Mouse (Mus musculus): Measurements from ENCODE around the gene Nrde2. TPM values are rescaled to one million over a fixed set of nuclear protein-coding genes. Genes with fewer than 3 reads are reported as not detected.

Nrde2 gene
- polyA plus RNA-seq (2012; rRNA removed): 7.0 and 8.1 TPM in 2 replicates

GRCm38 (mm10) chr12:100159261-100159975 is at the start of gene Nrde2:
Gene Nrde2 (minus strand): TSS chr12:100159653.
- peak within 1 kb of the TSS; percentile 83 for H3K27ac ChIP-seq (ENCODE audit: control insufficient read depth, insufficient read depth, low read depth, low read length)
- H3K4me3 ChIP-seq (ENCODE audit: control insufficient read depth, low read depth, low read length): peak within 1 kb of the TSS; percentile 93
- H3K36me3 ChIP-seq (ENCODE audit: control insufficient read depth, insufficient read depth, low read length): no peaks in the 10 kb centered on the region; the same call in 1 of the 2 replicates
- H3K27me3 ChIP-seq (ENCODE audit: control insufficient read depth, insufficient read depth, low read length): no peaks in the 10 kb centered on the region
- TF ChIP-seq CTCF (IDR thresholded peaks at IDR 0.05; ENCODE audit: control insufficient read depth, insufficient read depth, insufficient replicate concordance, low read depth, low read length) (no peak), POLR2A (IDR thresholded peaks at IDR 0.05; ENCODE audit: control insufficient read depth, low read depth, low read length) (peak; percentile 64)
- H3K4me1 ChIP-seq (ENCODE audit: control insufficient read depth, insufficient read depth, low read length): no peaks in the 10 kb centered on the region; the same call in none of the 2 replicates

- H3K27me3 ChIP-seq (ENCODE audit: control insufficient read depth, insufficient read depth, low read length): no peaks in the 10 kb centered on the region
- H3K4me3 ChIP-seq (ENCODE audit: control insufficient read depth, low read depth, low read length): no peak overlapping the region
- H3K36me3 ChIP-seq (ENCODE audit: control insufficient read depth, insufficient read depth, low read length): peaks cover 8% of the 10 kb centered on the region
- TF ChIP-seq CTCF (IDR thresholded peaks at IDR 0.05; ENCODE audit: control insufficient read depth, insufficient read depth, insufficient replicate concordance, low read depth, low read length) (no peak), POLR2A (IDR thresholded peaks at IDR 0.05; ENCODE audit: control insufficient read depth, low read depth, low read length) (no peak)
- no peaks in the 10 kb centered on the region for H3K4me1 ChIP-seq (ENCODE audit: control insufficient read depth, insufficient read depth, low read length)
- H3K27ac ChIP-seq (ENCODE audit: control insufficient read depth, insufficient read depth, low read depth, low read length): no peak overlapping the region
These were observed 47.5 kb upstream of the Nrde2 start for GRCm38 (mm10) chr12:100206926-100207325.

GRCm38 (mm10) chr12:100206521-100206920 is 47.1 kb upstream of the Nrde2 start:
- TF ChIP-seq CTCF (IDR thresholded peaks at IDR 0.05; ENCODE audit: control insufficient read depth, insufficient read depth, insufficient replicate concordance, low read depth, low read length) (no peak), POLR2A (IDR thresholded peaks at IDR 0.05; ENCODE audit: control insufficient read depth, low read depth, low read length) (no peak)
- Histone ChIP-seq H3K4me1 (ENCODE audit: control insufficient read depth, insufficient read depth, low read length) (0 out of 2 replicates have a peak, but pooled peaks cover 2% of the 10 kb centered on the region), H3K36me3 (ENCODE audit: control insufficient read depth, insufficient read depth, low read length) (peaks cover 8% of the 10 kb centered on the region), H3K4me3 (ENCODE audit: control insufficient read depth, low read depth, low read length) (no peak overlapping the region), H3K27me3 (ENCODE audit: control insufficient read depth, insufficient read depth, low read length) (no peaks in the 10 kb centered on the region), H3K27ac (ENCODE audit: control insufficient read depth, insufficient read depth, low read depth, low read length) (no peak overlapping the region)

GRCm38 (mm10) chr12:100205156-100205555 is 45.7 kb upstream of the Nrde2 start:
- Histone ChIP-seq H3K27ac (ENCODE audit: control insufficient read depth, insufficient read depth, low read depth, low read length) (no peak overlapping the region), H3K36me3 (ENCODE audit: control insufficient read depth, insufficient read depth, low read length) (peaks cover 8% of the 10 kb centered on the region), H3K27me3 (ENCODE audit: control insufficient read depth, insufficient read depth, low read length) (no peaks in the 10 kb centered on the region), H3K4me1 (ENCODE audit: control insufficient read depth, insufficient read depth, low read length) (peaks cover 7% of the 10 kb centered on the region), H3K4me3 (ENCODE audit: control insufficient read depth, low read depth, low read length) (no peak overlapping the region)
- no peak for TF ChIP-seq POLR2A (IDR thresholded peaks at IDR 0.05; ENCODE audit: control insufficient read depth, low read depth, low read length)
- TF ChIP-seq CTCF (IDR thresholded peaks at IDR 0.05; ENCODE audit: control insufficient read depth, insufficient read depth, insufficient replicate concordance, low read depth, low read length): no peak

DNA sequence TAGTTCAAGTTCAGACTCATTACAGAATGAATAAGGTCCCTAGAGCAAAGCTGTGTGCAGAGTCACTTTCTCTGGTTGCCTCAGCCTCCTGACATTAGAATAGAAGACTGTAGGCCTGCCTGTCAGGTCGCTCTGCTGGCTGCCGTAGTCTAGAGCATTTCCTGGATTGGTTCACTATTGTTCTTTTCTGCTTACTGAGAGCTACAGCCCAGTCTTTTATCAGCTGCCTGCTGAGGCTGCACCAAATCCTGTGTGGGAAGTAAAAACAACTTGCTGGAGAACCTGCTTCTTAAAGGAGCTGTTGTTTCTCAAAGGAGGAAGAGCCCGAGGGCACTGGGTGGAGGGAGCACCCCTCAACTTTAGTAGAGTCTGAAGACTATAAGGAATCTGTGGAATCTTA is 44.3 kb upstream of the Nrde2 start:
- Histone ChIP-seq H3K36me3 (ENCODE audit: control insufficient read depth, insufficient read depth, low read length) (peaks cover 8% of the 10 kb centered on the region), H3K27ac (ENCODE audit: control insufficient read depth, insufficient read depth, low read depth, low read length) (no peak overlapping the region), H3K27me3 (ENCODE audit: control insufficient read depth, insufficient read depth, low read length) (no peaks in the 10 kb centered on the region), H3K4me3 (ENCODE audit: control insufficient read depth, low read depth, low read length) (no peak overlapping the region), H3K4me1 (ENCODE audit: control insufficient read depth, insufficient read depth, low read length) (peaks cover 10% of the 10 kb centered on the region)
- TF ChIP-seq CTCF (IDR thresholded peaks at IDR 0.05; ENCODE audit: control insufficient read depth, insufficient read depth, insufficient replicate concordance, low read depth, low read length): no peak
- TF ChIP-seq POLR2A (IDR thresholded peaks at IDR 0.05; ENCODE audit: control insufficient read depth, low read depth, low read length): no peak

DNA sequence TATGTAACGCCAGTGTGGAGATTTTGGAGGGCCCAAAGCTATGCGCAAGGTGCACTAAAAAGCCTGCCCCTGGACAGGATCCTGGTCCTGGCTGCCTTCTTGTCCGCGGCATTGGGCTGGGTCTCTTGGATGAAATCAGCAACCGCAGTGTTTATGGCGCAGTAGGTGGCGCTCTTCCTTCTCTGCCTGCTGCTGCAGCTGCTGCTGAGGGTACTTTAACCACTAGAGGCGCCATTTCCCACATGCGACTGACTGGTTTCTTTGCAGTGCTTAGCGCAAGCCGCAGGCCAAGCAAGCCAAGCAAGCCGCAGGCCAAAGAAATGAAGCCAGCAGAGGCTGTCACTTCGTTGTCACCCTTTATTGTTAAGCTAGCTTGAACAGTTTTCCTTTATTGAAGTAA is 42.4 kb upstream of the Nrde2 start:
- TF ChIP-seq POLR2A (IDR thresholded peaks at IDR 0.05; ENCODE audit: control insufficient read depth, low read depth, low read length) (no peak), CTCF (IDR thresholded peaks at IDR 0.05; ENCODE audit: control insufficient read depth, insufficient read depth, insufficient replicate concordance, low read depth, low read length) (peak; percentile 97; the same call in 1 of the 2 replicates)
- H3K4me3 ChIP-seq (ENCODE audit: control insufficient read depth, low read depth, low read length): no peak overlapping the region
- peaks cover 10% of the 10 kb centered on the region for H3K4me1 ChIP-seq (ENCODE audit: control insufficient read depth, insufficient read depth, low read length)
- no peaks in the 10 kb centered on the region for H3K27me3 ChIP-seq (ENCODE audit: control insufficient read depth, insufficient read depth, low read length)
- H3K27ac ChIP-seq (ENCODE audit: control insufficient read depth, insufficient read depth, low read depth, low read length): no peak overlapping the region
- peaks cover 7% of the 10 kb centered on the region for H3K36me3 ChIP-seq (ENCODE audit: control insufficient read depth, insufficient read depth, low read length)

DNA sequence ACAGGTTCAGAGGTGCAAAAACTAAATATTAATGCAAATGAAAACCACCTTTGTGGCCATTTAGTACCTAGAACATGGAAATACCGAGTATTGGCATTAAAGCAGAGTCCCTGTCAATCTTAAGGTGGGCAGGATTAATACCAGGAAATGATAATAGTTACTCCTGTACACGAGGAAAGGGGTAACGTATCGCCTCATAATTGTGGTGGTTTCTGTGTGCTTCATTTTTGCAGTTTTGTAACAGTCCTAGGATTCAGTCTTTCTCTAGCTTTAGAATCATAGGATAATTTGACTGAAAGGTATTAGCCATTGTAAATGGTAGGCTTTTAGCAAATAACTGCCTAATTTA is 41.9 kb upstream of the Nrde2 start:
- H3K27me3 ChIP-seq (ENCODE audit: control insufficient read depth, insufficient read depth, low read length): no peaks in the 10 kb centered on the region
- TF ChIP-seq POLR2A (IDR thresholded peaks at IDR 0.05; ENCODE audit: control insufficient read depth, low read depth, low read length): no peak
- H3K36me3 ChIP-seq (ENCODE audit: control insufficient read depth, insufficient read depth, low read length): peaks cover 7% of the 10 kb centered on the region
- no peak overlapping the region for H3K27ac ChIP-seq (ENCODE audit: control insufficient read depth, insufficient read depth, low read depth, low read length)
- H3K4me1 ChIP-seq (ENCODE audit: control insufficient read depth, insufficient read depth, low read length): peaks cover 10% of the 10 kb centered on the region
- no peak overlapping the region for H3K4me3 ChIP-seq (ENCODE audit: control insufficient read depth, low read depth, low read length)

All from testis, adult 2 months (tissue).